Mouse (Mus musculus) olfactory bulb, adult 2 months (tissue): ENCODE measurements around the gene Olfr1219.

Experiments used
- CTCF ChIP-seq: fragments of 200-500 bp; IDR thresholded peaks from 2 replicates; pipeline ENCODE4 v1.5.1; 2012; ENCODE audit warnings: low read depth, mild to moderate bottlenecking, low read length, moderate library complexity; ENCODE audit not compliant: insufficient read depth
- POLR2A ChIP-seq: fragments of 200-500 bp; IDR thresholded peaks from 2 replicates; pipeline ENCODE4 v1.6.1; 2012; ENCODE audit warnings: mild to moderate bottlenecking, low read depth, low read length, moderate library complexity; ENCODE audit not compliant: insufficient read depth

DNA sequence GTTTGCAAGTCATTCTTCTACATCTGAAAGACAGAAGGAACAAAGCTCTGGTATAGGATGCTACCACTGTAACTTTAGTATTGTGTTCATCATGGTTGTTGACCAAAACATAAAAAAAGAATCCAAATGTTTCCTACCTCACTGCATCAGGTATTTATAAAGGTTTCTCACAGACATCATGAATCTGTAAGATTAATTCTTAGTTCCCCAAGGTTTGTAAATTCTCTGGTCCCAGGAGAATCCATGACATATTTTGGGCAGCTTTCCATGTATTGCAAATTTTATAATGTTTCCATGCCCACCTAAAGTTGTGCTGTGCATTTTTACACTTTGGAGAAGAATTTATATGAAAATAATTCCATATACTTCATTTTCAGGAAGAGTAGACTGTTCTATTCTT lies 22.2 kb downstream of the Olfr1219 start, which contains the start of gene Olfr1218:
- no peak for TF ChIP-seq CTCF
- TF ChIP-seq POLR2A = no peak
